Mouse (Mus musculus) urinary bladder, postnatal 25 days (tissue): ENCODE measurements around the gene Slc7a5.

Source experiments
- DNase-seq: peaks from one replicate; pipeline ENCODE4 v3.0.0; 2022; ENCODE audit warnings: low spot score

Slc7a5 gene

GRCm38 (mm10) chr8:121850436-121850820 lies 57.1 kb downstream of the Slc7a5 start:
- DNase-seq = no peak

- DNase-seq = peak; percentile 58
These were observed 57.5 kb downstream of the Slc7a5 start for GRCm38 (mm10) chr8:121850018-121850417.

- no peak for DNase-seq
These were observed 58.2 kb downstream of the Slc7a5 start for GRCm38 (mm10) chr8:121849303-121849702.

DNA sequence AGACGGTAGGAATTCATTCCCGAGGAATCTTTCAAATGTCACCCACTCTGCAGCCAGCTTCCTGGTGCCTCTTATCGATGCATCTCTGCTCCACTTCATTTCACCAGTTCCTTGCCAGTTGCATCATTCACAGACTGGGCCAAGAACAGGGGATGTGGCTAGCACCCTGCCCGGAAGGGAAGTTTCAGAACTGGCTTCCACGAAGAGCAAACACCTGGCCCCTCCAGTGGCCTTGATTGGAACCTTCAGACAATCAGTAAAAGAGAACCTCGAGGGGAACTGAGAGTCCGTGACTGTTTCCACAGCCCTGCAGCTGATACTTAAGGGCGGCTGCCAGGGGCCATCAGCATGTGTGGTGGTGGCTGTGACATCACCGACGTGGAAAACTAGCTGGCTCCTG lies 59.0 kb downstream of the Slc7a5 start:
- no peak for DNase-seq

DNA sequence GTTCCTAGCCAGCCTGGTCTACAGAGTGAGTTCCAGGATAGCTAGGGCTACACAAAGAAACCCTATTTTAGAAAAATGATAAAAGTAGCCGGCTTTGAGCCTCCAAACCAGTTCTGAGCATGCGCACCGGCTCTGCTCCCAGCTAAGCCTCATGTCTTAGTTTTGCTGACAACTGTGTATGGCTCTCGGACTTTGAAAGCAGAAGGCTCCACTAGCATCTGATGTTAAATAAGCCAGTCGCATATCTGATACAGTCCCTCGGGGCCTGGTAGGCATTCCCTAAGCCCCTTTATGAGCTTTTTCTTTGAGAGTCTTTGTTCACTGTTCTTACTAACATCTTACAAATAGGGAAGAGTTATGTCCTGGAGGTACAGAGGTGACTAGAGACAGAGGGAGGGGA lies 59.5 kb downstream of the Slc7a5 start:
- no peak for DNase-seq

DNA sequence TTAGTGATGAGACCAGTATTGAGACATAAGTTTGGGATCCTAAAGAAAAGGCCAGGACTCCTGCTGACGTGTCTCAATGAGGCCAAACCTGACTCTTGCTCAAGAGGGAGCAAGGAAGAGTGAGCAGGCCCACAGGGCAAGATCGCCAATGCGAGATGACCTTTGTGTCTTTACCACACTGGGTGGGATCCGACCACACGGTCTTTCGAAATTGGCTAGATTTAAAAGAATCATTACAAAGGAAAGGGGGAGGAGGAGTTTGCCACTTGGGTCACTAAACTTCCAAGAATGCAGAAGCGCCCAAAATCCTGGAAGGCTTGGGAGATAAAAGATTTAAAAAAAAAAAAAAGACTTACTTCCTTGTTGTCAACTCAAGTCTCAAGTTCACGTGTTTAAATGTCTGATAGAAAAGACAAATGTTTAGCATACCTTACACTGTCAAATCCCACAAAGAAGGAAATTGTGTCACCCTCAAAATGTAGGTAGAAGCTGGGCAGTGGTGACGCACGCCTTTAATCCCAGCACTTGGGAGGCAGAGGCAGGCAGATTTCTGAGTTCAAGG lies 60.2 kb downstream of the Slc7a5 start:
- DNase-seq = no peak

- no peak for DNase-seq
These were observed 60.7 kb downstream of the Slc7a5 start for GRCm38 (mm10) chr8:121846815-121847214.

DNA sequence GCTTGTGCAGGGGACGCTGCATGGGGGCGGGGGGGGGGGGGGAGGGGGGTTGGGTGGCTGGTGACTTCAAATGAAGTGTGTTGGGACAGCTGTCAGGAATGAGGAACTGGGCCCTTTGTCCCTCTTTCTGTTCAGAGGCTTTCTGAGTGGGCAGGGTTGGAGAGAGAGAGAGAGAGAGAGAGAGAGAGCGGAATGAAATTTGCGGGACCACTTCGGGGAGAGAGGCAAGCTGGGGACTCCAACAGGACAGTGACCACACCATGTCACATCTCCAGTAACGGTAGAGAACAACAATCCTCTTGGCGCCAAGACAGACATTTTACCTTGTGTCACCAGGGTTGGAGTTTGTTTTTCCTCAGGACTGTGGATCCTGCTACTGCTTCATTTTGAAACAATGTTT lies 62.7 kb downstream of the Slc7a5 start:
- no peak for DNase-seq

GRCm38 (mm10) chr8:121843184-121843733 lies 64.2 kb downstream of the Slc7a5 start:
- no peak for DNase-seq

- no peak for DNase-seq
These were observed 65.2 kb downstream of the Slc7a5 start for GRCm38 (mm10) chr8:121842064-121842955.

- no peak for DNase-seq
These were observed 66.3 kb downstream of the Slc7a5 start for GRCm38 (mm10) chr8:121841242-121841641.

DNA sequence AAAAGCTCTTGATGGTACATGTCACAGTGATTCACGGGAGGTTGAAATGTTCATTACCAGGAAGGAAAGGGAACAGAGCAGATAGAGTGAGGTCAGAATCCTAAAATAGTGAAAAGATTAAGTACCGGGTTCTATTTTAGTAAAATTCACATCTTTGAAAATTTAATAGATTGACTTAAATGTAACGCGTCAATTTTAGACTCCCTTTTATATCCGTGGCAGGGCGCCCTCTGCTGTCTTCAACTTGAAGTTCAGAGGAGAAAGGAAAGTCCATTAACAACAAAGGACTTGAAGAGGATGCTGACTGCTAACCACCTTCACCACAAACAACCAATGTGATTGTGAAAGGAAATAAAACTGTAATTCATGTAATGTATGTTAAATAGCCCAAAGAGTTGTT lies 75.0 kb downstream of the Slc7a5 start:
- peak; percentile 60 for DNase-seq

DNA sequence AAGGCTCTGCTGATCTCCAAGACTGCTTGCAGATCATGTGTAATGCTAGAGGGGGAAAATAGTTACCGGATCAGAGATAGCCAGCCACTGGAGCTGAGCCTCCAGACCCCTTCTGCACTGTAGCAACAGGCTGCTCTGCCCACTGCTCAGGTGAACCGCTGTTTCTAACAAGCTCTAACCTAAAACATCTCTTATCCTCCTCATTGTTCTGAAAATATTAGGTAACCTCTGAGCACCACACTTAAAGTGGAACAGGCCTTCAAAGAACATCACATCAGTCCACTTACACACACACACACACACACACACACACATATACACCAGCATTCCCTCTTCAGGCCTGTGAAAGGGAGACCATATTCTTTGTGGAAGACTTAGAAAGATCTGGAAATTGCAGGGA lies 75.4 kb downstream of the Slc7a5 start:
- no peak for DNase-seq
